Comparison of ENCODE assay signal across 43 mouse cellular contexts in the genomic region with DNA sequence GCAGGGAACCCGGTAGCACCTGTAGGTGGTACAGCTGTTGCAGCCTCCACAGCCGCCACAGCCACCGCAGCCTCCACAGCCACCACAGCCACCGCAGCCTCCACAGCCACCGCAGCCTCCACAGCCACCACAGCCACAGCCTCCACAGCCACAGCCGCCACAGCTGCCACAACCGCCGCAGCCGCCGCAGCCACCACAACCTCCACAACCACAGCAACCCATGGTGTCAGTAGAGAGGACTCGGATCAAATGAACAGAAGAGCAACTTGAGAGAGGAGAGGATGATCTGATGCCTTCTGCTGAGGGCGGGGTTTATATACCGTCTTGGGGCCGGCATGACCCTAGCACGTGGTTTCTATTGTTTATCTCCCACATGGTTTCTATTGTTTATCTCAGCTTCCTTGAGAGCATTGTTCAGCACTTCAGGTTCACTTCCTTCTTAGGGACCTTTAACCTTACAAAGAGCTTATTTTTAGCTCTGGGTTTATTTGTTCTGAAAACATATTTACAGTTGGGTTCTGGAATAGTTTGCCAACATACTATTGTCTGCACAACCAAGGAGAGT. TPM values are rescaled to one million over a fixed set of nuclear protein-coding genes. Genes with fewer than 3 reads are reported as not detected.
A peak's percentile ranks its signal among the peaks of the same experiment; 100 is the strongest.
DNase-seq lines count a peak whose midpoint lies in the region; ATAC-seq and TF ChIP-seq lines count a peak whose summit lies in the region.
"Had no signal": no experiment of that assay in that cellular context is flagged by ENCODE, and none has a peak within 500 bp of the region (broad histone marks: within the 10 kb centered on the region; RNA-seq: fewer than 3 reads in every experiment).

Gm47791 (minus strand) TSS at position 222 of the 565 bp plus-strand sequence.

- no peak within 1 kb of the TSS for H3K9ac ChIP-seq in liver, embryonic 13.5 days
- no peak within 1 kb of the TSS for H3K9ac ChIP-seq in liver, postnatal 0 days (replicated peaks)
- no peak within 1 kb of the TSS for H3K9ac ChIP-seq in ES-E14 (ENCODE audit: insufficient read depth, low read depth, low read length, poor library complexity, severe bottlenecking)
- H3K9ac ChIP-seq: embryonic facial prominence, embryonic 12.5 days; forebrain, embryonic 15.5 days; hindbrain, embryonic 14.5 days; kidney, embryonic 15.5 days; liver, embryonic 15.5 days; neural tube, embryonic 15.5 days; stomach, embryonic 15.5 days had no signal

- H3K4me1 ChIP-seq in liver, embryonic 13.5 days (replicated peaks): no peaks in the 10 kb centered on the region
- H3K4me1 ChIP-seq in liver, postnatal 0 days (ENCODE audit: insufficient read depth): no peaks in the 10 kb centered on the region
- H3K4me1 ChIP-seq in E14TG2a.4 (replicated peaks; ENCODE audit: low read depth, low read length) (0 out of 2 replicates have a peak, but pooled peaks cover 3% of the 10 kb centered on the region), ES-E14 (ENCODE audit: control insufficient read depth in 2 of 2, insufficient read depth in 2 of 2, low read length in 2 of 2, poor library complexity in 1 of 2) (no peaks in the 10 kb centered on the region)
- H3K4me1 ChIP-seq: embryonic facial prominence, embryonic 12.5 days; forebrain, embryonic 15.5 days; kidney, embryonic 15.5 days; liver, embryonic 15.5 days; neural tube, embryonic 15.5 days; stomach, embryonic 15.5 days had no signal

- H3K4me2 ChIP-seq in liver, embryonic 13.5 days: no peak within 1 kb of the TSS
- no peak within 1 kb of the TSS for H3K4me2 ChIP-seq in liver, postnatal 0 days (ENCODE audit: low read depth, low read length)
- H3K4me2 ChIP-seq: embryonic facial prominence, embryonic 12.5 days; forebrain, embryonic 15.5 days; heart, embryonic 11.5 days; hindbrain, embryonic 14.5 days; kidney, embryonic 15.5 days; liver, embryonic 15.5 days; neural tube, embryonic 15.5 days; stomach, embryonic 15.5 days had no signal

- no peak within 1 kb of the TSS for H3K27ac ChIP-seq in liver, embryonic 13.5 days
- no peak within 1 kb of the TSS for H3K27ac ChIP-seq in liver, postnatal 0 days (ENCODE audit: low read depth)
- H3K27ac ChIP-seq in ES-E14 (ENCODE audit: insufficient read depth, low read depth, low read length, poor library complexity, severe bottlenecking): no peak within 1 kb of the TSS
- H3K27ac ChIP-seq: embryonic facial prominence, embryonic 12.5 days; forebrain, embryonic 15.5 days; hindbrain, embryonic 14.5 days; kidney, embryonic 15.5 days; layer of hippocampus, adult 2 months; liver, embryonic 15.5 days; neural tube, embryonic 15.5 days; stomach, embryonic 15.5 days had no signal

- no peaks in the 10 kb centered on the region for H3K9me3 ChIP-seq in liver, embryonic 13.5 days (replicated peaks)
- no peaks in the 10 kb centered on the region for H3K9me3 ChIP-seq in liver, postnatal 0 days (ENCODE audit: low read length)
- H3K9me3 ChIP-seq in E14TG2a.4 (ENCODE audit: low read length) (peaks cover 12% of the 10 kb centered on the region), ES-E14 (ENCODE audit: control insufficient read depth, insufficient read depth, low read depth, low read length) (no peaks in the 10 kb centered on the region)
- H3K9me3 ChIP-seq: embryonic facial prominence, embryonic 12.5 days; forebrain, embryonic 15.5 days; kidney, embryonic 15.5 days; liver, embryonic 15.5 days; neural tube, embryonic 15.5 days; stomach, embryonic 15.5 days had no signal

- 63% methylated on average over 15 of the region's 15 CpGs for WGBS in liver, embryonic 13.5 days (ENCODE audit: insufficient replicate concordance)
- 73% methylated on average over 15 of the region's 15 CpGs for WGBS in liver, postnatal 0 days (ENCODE audit: insufficient replicate concordance)

- TF ChIP-seq CTCF in liver, postnatal 0 days (IDR thresholded peaks at IDR 0.05; ENCODE audit: low read depth): no peak
- TF ChIP-seq CTCF in E14TG2a.4 (conservative IDR thresholded peaks at IDR 0.05; ENCODE audit: low read length): no peak

- in situ Hi-C loops in ES-E14 (cut with MboI; ENCODE audit: low sequenced_read_pairs in 2 of 2, unreplicated experiment in 2 of 2): no loop called here

- no peaks in the 10 kb centered on the region for H3K36me3 ChIP-seq in liver, embryonic 13.5 days
- no peaks in the 10 kb centered on the region for H3K36me3 ChIP-seq in liver, postnatal 0 days (replicated peaks; ENCODE audit: insufficient read depth, low read length)
- no peaks in the 10 kb centered on the region for H3K36me3 ChIP-seq in E14TG2a.4 (ENCODE audit: insufficient read depth, low read length)
- H3K36me3 ChIP-seq in ES-E14 (ENCODE audit: control insufficient read depth, insufficient read depth, low read length, poor library complexity, severe bottlenecking): no peaks in the 10 kb centered on the region
- H3K36me3 ChIP-seq: embryonic facial prominence, embryonic 12.5 days; forebrain, embryonic 15.5 days; kidney, embryonic 15.5 days; liver, embryonic 15.5 days; neural tube, embryonic 15.5 days; stomach, embryonic 15.5 days had no signal

- no peak for TF ChIP-seq EP300 in liver, postnatal 0 days (IDR thresholded peaks at IDR 0.05; ENCODE audit: low read depth)

- 0 out of 2 replicates have a peak, but pooled peaks have one; percentile 12 for ATAC-seq in liver, embryonic 13.5 days (ENCODE audit: low read depth)
- ATAC-seq in liver, postnatal 0 days: no peak; the same call in 1 of the 2 replicates
- ATAC-seq: forebrain, embryonic 15.5 days; inflammation-experienced regulatory T-cells, adult 6 months had no signal

- H3K27me3 ChIP-seq in liver, embryonic 13.5 days: no peaks in the 10 kb centered on the region
- no peaks in the 10 kb centered on the region for H3K27me3 ChIP-seq in liver, postnatal 0 days (ENCODE audit: insufficient read depth, low read length)
- no peaks in the 10 kb centered on the region for H3K27me3 ChIP-seq in E14TG2a.4 (ENCODE audit: insufficient read depth, low read length)
- H3K27me3 ChIP-seq: embryonic facial prominence, embryonic 12.5 days; forebrain, embryonic 15.5 days; kidney, embryonic 15.5 days; liver, embryonic 15.5 days; neural tube, embryonic 15.5 days; stomach, embryonic 15.5 days had no signal

- DNase-seq in liver, embryonic 13.5 days: no peak
- DNase-seq in liver, postnatal 0 days: no peak
- no peak for DNase-seq in ES-E14 (ENCODE audit: low read depth, low spot score)
- peak; percentile 32 for DNase-seq in adipocyte (ENCODE audit: low spot score)
- no peak for DNase-seq in layer of hippocampus, postnatal 36 days
- no peak for DNase-seq in neural tube, embryonic 10.5 days (ENCODE audit: extremely low spot score, low spot score)
- DNase-seq: adrenal gland, postnatal 36 days; B cell, adult 2 months; cerebellum, adult 8-10 months; cerebellum, postnatal 36 days; embryo, embryonic 11 days; gastrocnemius, postnatal 25 days; heart, adult 18-20 months; heart, postnatal 4 days; kidney, adult 11 months; kidney, postnatal 25 days; lung, postnatal 10 days; midbrain, embryonic 14.5 days; retina, postnatal 1 day; right cerebral cortex, postnatal 14 days; thymus, adult 2 months; thymus, postnatal 36 days had no signal

- no peak within 1 kb of the TSS for H3K4me3 ChIP-seq in liver, embryonic 13.5 days (replicated peaks)
- H3K4me3 ChIP-seq in liver, postnatal 0 days (ENCODE audit: low read depth, low read length): no peak within 1 kb of the TSS
- peak within 1 kb of the TSS; percentile 59 for H3K4me3 ChIP-seq in E14TG2a.4 (replicated peaks; ENCODE audit: low read length)
- peak within 1 kb of the TSS; percentile 44 to 49 for H3K4me3 ChIP-seq in ES-E14 (ENCODE audit: insufficient read depth in 1 of 2, low read depth in 1 of 2, low read length in 2 of 2, poor library complexity in 1 of 2, severe bottlenecking in 1 of 2)
- H3K4me3 ChIP-seq: embryonic facial prominence, embryonic 12.5 days; forebrain, embryonic 15.5 days; kidney, embryonic 15.5 days; layer of hippocampus, adult 2 months; liver, embryonic 15.5 days; neural tube, embryonic 15.5 days; stomach, embryonic 15.5 days had no signal

TF ChIP-seq in ES-E14, 5 proteins besides CTCF, POLR2A, EP300 and RAD21:
- no peak for TF ChIP-seq MAFK (IDR thresholded peaks at IDR 0.05; ENCODE audit: insufficient read depth, low read depth, low read length)
- TF ChIP-seq CHD2 (IDR thresholded peaks at IDR 0.05; ENCODE audit: low read depth, low read length): no peak
- no peak for TF ChIP-seq ZC3H11A (IDR thresholded peaks at IDR 0.05; ENCODE audit: borderline replicate concordance, low read depth, low read length)
- no peak for TF ChIP-seq ZNF384 (IDR thresholded peaks at IDR 0.05; ENCODE audit: low read depth, low read length)
- TF ChIP-seq HCFC1 (IDR thresholded peaks at IDR 0.05; ENCODE audit: borderline replicate concordance, insufficient read depth, low read length): no peak

RNA-seq across cellular contexts. Expression of gene Gm47791, which starts in this region (rescaled TPM):
- polyA plus RNA-seq in liver, embryonic 13.5 days (2015; fragmentation: Nextera tagmentation; extraction: Ambion mirVana): not detected in 2 replicates
- not detected in 2 replicates for polyA plus RNA-seq in liver, postnatal 0 days (2015; fragmentation: Nextera tagmentation; extraction: Ambion mirVana)
- not detected in 2 replicates for total RNA-seq in ES-E14 (2012; rRNA removed)
- not detected for total RNA-seq in layer of hippocampus, postnatal 36 days (2021)
- total RNA-seq: adrenal gland, adult 18-20 months; adrenal gland, postnatal 36 days; gastrocnemius, adult 18-20 months; gastrocnemius, postnatal 25 days; heart, adult 18-20 months; heart, postnatal 4 days; layer of hippocampus, adult 2 months; layer of hippocampus, postnatal 14 days; left cerebral cortex, adult 8-10 months; left cerebral cortex, postnatal 36 days; monocyte, adult 5-6 weeks had no signal
- polyA plus RNA-seq: embryonic facial prominence, embryonic 12.5 days; forebrain, embryonic 15.5 days; frontal cortex, adult 2 months; heart, embryonic 11.5 days; heart, postnatal 0 days; hindbrain, embryonic 14.5 days; inflammation-experienced regulatory T-cells, adult 6 months; kidney, embryonic 15.5 days; limb, embryonic 14.5 days; liver, embryonic 15.5 days; midbrain, embryonic 14.5 days; neural tube, embryonic 15.5 days; small intestine, adult 2 months; stomach, embryonic 15.5 days; thymus, adult 2 months had no signal

Comparison
In these comparisons a context has a peak if more than half of its experiments do, and no peak if none do; other contexts are left out.
1. Peak in ATAC-seq in liver, embryonic 13.5 days; RNA of the gene not detected or under 1 TPM.
2. H3K4me3 ChIP-seq: peak in E14TG2a.4 (single experiment) and ES-E14 (2 of 2); none in liver, embryonic 13.5 days (single experiment) and liver, postnatal 0 days (single experiment).